Mouse (Mus musculus) bone marrow macrophage, adult 2 months (primary cell): ENCODE results near the gene Smad3. TPM values are rescaled to one million over a fixed set of nuclear protein-coding genes. Genes with fewer than 3 reads are reported as not detected.

Experiments used
- H3K27ac ChIP-seq: 2 replicates; pipeline ENCODE4 v1.5.1; 2012; ENCODE audit warnings: low read depth, low read length; ENCODE audit not compliant: insufficient read depth
- H3K4me1 ChIP-seq: 2 replicates; pipeline ENCODE4 v1.6.1; 2012; ENCODE audit warnings: low read length; ENCODE audit not compliant: control insufficient read depth, insufficient read depth
- H3K4me3 ChIP-seq: 2 replicates; pipeline ENCODE4 v1.5.1; 2012; ENCODE audit warnings: mild to moderate bottlenecking, low read length, moderate library complexity; ENCODE audit not compliant: insufficient read depth
- CTCF ChIP-seq: IDR thresholded peaks from 2 replicates; pipeline ENCODE4 v1.5.1; 2012; ENCODE audit warnings: low read depth, mild to moderate bottlenecking, low read length, moderate library complexity
- POLR2A ChIP-seq: IDR thresholded peaks from 2 replicates; pipeline ENCODE4 v1.6.1; 2012; ENCODE audit warnings: mild to moderate bottlenecking, low read depth, low read length, borderline replicate concordance
- polyA plus RNA-seq: library from polyadenylated mRNA; stranded (reverse); fragments of >200 nt; gene quantifications from 2 replicates; pipeline ENCODE4 v1.2.4, GENCODE M21; 2012; ENCODE audit not compliant: missing spikeins, insufficient read depth, insufficient read length

The Smad3 gene
- polyA plus RNA-seq, 1 experiment: 6.5 TPM

- Histone ChIP-seq H3K4me1 (peaks cover 35% of the 10 kb centered on the region), H3K4me3 (no peak overlapping the region), H3K27ac (no peak overlapping the region)
- TF ChIP-seq CTCF: no peak
These were observed 151.2 kb downstream of the Smad3 start for GRCm38 (mm10) chr9:63606594-63606993.

DNA sequence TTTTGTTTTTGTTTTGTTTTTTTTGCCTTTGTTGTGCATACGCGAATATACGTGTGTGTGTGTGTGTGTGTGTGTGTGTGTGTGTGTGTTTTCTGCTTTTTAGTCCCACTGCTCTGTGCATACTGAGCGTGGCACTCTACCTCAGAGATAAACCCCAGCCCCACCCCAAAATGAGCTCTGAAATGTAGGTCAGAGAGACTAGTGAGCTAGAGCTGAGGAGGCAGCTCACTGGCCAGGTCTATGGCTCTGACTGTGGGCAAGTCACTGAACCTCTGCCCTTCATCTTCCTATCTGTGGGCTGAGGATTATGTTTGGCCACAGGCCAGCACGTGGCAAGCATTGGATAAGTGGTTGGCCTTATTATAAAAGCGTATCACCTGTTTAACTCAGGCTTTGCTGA is 153.9 kb downstream of the Smad3 start:
- H3K4me3 ChIP-seq: peak overlapping the region; percentile 92
- TF ChIP-seq POLR2A (no peak), CTCF (no peak)
- H3K27ac ChIP-seq: peak overlapping the region; percentile 7
- H3K4me1 ChIP-seq: peaks cover 18% of the 10 kb centered on the region

- H3K4me3 ChIP-seq: peak within 1 kb of the TSS; percentile 92
- TF ChIP-seq POLR2A: peak; percentile 47; the same call in 1 of the 2 replicates
- no peak for TF ChIP-seq CTCF
- peak within 1 kb of the TSS; percentile 42 for H3K27ac ChIP-seq
- H3K4me1 ChIP-seq: peaks cover 11% of the 10 kb centered on the region
These were observed 155.5 kb downstream of the Smad3 start, which contains the start of the genes Iqch and Aagab for GRCm38 (mm10) chr9:63602043-63602939. Gene Iqch (minus strand): TSS chr9:63602493. Gene Aagab (plus strand): TSS chr9:63602660.

Other genes with a start within 250 kb of the Smad3 start
- not detected in 2 replicates for gene Iqch, start 155.5 kb downstream of the Smad3 start, polyA plus RNA-seq
- gene Aagab, start 155.3 kb downstream of the Smad3 start, polyA plus RNA-seq: 46.2 and 46.5 TPM in 2 replicates